ENCODE assay signal across 12 mouse cellular contexts in the genomic region with DNA sequence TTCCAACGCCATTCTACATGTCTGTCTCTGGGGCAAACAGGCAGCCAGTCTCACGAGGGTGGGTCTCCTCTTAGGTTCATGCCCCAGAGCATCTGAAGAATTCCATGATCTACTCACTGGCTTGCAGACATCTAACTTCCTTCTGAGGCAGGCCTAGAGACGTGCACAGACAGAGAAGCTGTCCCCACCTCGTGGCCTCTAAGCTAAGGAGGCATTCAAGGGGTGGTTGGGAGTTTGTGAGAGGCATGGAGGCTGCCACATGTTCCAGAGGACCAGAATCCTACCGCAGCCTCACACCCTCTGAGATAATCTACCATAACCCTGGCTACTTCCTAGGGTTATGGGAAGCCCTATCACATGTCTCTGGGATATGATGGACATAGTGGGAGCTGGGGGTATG. TPM values are rescaled to one million over a fixed set of nuclear protein-coding genes. Genes with fewer than 3 reads are reported as not detected.
DNase-seq lines count a peak whose midpoint lies in the region; ATAC-seq and TF ChIP-seq lines count a peak whose summit lies in the region.
"Had no signal": no experiment of that assay in that cellular context is flagged by ENCODE, and none has a peak within 500 bp of the region (broad histone marks: within the 10 kb centered on the region; RNA-seq: fewer than 3 reads in every experiment).

No protein-coding gene starts in this region.

- H3K9ac ChIP-seq in kidney, embryonic 15.5 days: no peak overlapping the region
- H3K9ac ChIP-seq in limb, embryonic 15.5 days: no peak overlapping the region

- H3K36me3 ChIP-seq in kidney, embryonic 15.5 days: peaks cover 8% of the 10 kb centered on the region
- peaks cover 10% of the 10 kb centered on the region; the same call in 1 of the 2 replicates for H3K36me3 ChIP-seq in limb, embryonic 15.5 days

- no peak for TF ChIP-seq CTCF in gastrocnemius, adult 2 months (IDR thresholded peaks at IDR 0.05)

- no peak for DNase-seq in gastrocnemius, adult 2 months
- no peak for DNase-seq in gastrocnemius, adult 18-20 months (ENCODE audit: low spot score)
- DNase-seq in kidney, adult 18-20 months: no peak
- peak; percentile 59 for DNase-seq in A20 (ENCODE audit: low read depth, low spot score)
- no peak for DNase-seq in urinary bladder, postnatal 25 days (ENCODE audit: low spot score)
- DNase-seq in layer of hippocampus, adult 9-10 months (ENCODE audit: low spot score): no peak

- no peak for ATAC-seq in kidney, embryonic 15.5 days (replicated peaks; ENCODE audit: low FRiP score)
- ATAC-seq in limb, embryonic 15.5 days (ENCODE audit: insufficient number of reproducible peaks, low FRiP score, low TSS enrichment, low read depth): no peak

- peaks cover 13% of the 10 kb centered on the region for H3K27me3 ChIP-seq in kidney, embryonic 15.5 days
- peaks cover 29% of the 10 kb centered on the region for H3K27me3 ChIP-seq in limb, embryonic 15.5 days

- no peaks in the 10 kb centered on the region for H3K9me3 ChIP-seq in kidney, embryonic 15.5 days (replicated peaks)
- no peaks in the 10 kb centered on the region for H3K9me3 ChIP-seq in limb, embryonic 15.5 days

- H3K4me2 ChIP-seq in kidney, embryonic 15.5 days: peak overlapping the region; percentile 68
- 0 out of 2 replicates have a peak overlapping the region, but pooled peaks have one; percentile 15 for H3K4me2 ChIP-seq in limb, embryonic 15.5 days

- peak overlapping the region; percentile 86 for H3K27ac ChIP-seq in gastrocnemius, adult 2 months
- peak overlapping the region; percentile 54 for H3K27ac ChIP-seq in kidney, embryonic 15.5 days
- peak overlapping the region; percentile 47; the same call in 1 of the 2 replicates for H3K27ac ChIP-seq in limb, embryonic 15.5 days

- 68% methylated on average over 5 of the region's 5 CpGs for WGBS in kidney, embryonic 15.5 days
- 66% methylated on average over 5 of the region's 5 CpGs for WGBS in limb, embryonic 15.5 days

- peaks cover 46% of the 10 kb centered on the region for H3K4me1 ChIP-seq in kidney, embryonic 15.5 days
- peaks cover 35% of the 10 kb centered on the region for H3K4me1 ChIP-seq in limb, embryonic 15.5 days

- H3K4me3 ChIP-seq in gastrocnemius, adult 2 months: peak overlapping the region; percentile 69
- no peak overlapping the region for H3K4me3 ChIP-seq in kidney, embryonic 15.5 days (replicated peaks)
- H3K4me3 ChIP-seq in limb, embryonic 15.5 days: no peak overlapping the region

- intact Hi-C loops in gastrocnemius, adult 2 months (cut with DNase I): loop anchor here (2.0 to 5.0 kb wide), 3 partner anchors 61 to 138 kb away; a partner anchor contains a TSS

RNA-seq across cellular contexts. Expression of a gene that starts 2.7 kb away (rescaled TPM):
- total RNA-seq in gastrocnemius, adult 2 months (2021): 1 to 10 TPM in 1 of 2 experiments, under 1 TPM in 1; 0.59 to 1.0 TPM
- total RNA-seq in gastrocnemius, adult 18-20 months (2021): 1 to 10 TPM in 1 of 2 experiments, under 1 TPM in 1; 0.84 to 1.2 TPM
- 11.7 and 14.1 TPM in 2 replicates for polyA plus RNA-seq in kidney, embryonic 15.5 days (2015; fragmentation: Nextera tagmentation; extraction: Ambion mirVana)
- polyA plus RNA-seq in limb, embryonic 15.5 days (2015; fragmentation: Nextera tagmentation; extraction: Ambion mirVana): 8.9 and 10.0 TPM in 2 replicates

RNA-seq across cellular contexts. Expression of a gene that starts 13.4 kb away (rescaled TPM):
- 1 to 10 TPM; 4.0 to 5.2 TPM for total RNA-seq in gastrocnemius, adult 2 months (2021)
- 1 to 10 TPM; 3.4 to 8.6 TPM for total RNA-seq in gastrocnemius, adult 18-20 months (2021)
- polyA plus RNA-seq in kidney, embryonic 15.5 days (2015; fragmentation: Nextera tagmentation; extraction: Ambion mirVana): 21.8 and 23.7 TPM in 2 replicates
- 28.5 and 33.5 TPM in 2 replicates for polyA plus RNA-seq in limb, embryonic 15.5 days (2015; fragmentation: Nextera tagmentation; extraction: Ambion mirVana)

RNA-seq across cellular contexts. Expression of a gene that starts 17.3 kb away (rescaled TPM):
- 10 to 100 TPM; 22.3 to 23.1 TPM for total RNA-seq in gastrocnemius, adult 2 months (2021)
- 10 to 100 TPM; 18.8 to 21.3 TPM for total RNA-seq in gastrocnemius, adult 18-20 months (2021)
- 114 and 124 TPM in 2 replicates for polyA plus RNA-seq in kidney, embryonic 15.5 days (2015; fragmentation: Nextera tagmentation; extraction: Ambion mirVana)
- 114 and 117 TPM in 2 replicates for polyA plus RNA-seq in limb, embryonic 15.5 days (2015; fragmentation: Nextera tagmentation; extraction: Ambion mirVana)

RNA-seq across cellular contexts. Expression of a gene that starts 20.4 kb away (rescaled TPM):
- total RNA-seq in gastrocnemius, adult 2 months (2021): not detected
- not detected for total RNA-seq in gastrocnemius, adult 18-20 months (2021)
- 0.23 and 0.55 TPM in 2 replicates for polyA plus RNA-seq in kidney, embryonic 15.5 days (2015; fragmentation: Nextera tagmentation; extraction: Ambion mirVana)
- not detected in 2 replicates for polyA plus RNA-seq in limb, embryonic 15.5 days (2015; fragmentation: Nextera tagmentation; extraction: Ambion mirVana)
- total RNA-seq: granulocyte monocyte progenitor cell, adult 5-6 weeks; layer of hippocampus, postnatal 14 days; monocyte, adult 5-6 weeks had no signal
- polyA plus RNA-seq: forebrain, embryonic 14.5 days had no signal

RNA-seq across cellular contexts. Expression of a gene that starts 24.5 kb away (rescaled TPM):
- not detected for total RNA-seq in gastrocnemius, adult 2 months (2021)
- total RNA-seq in gastrocnemius, adult 18-20 months (2021): not detected
- polyA plus RNA-seq in kidney, embryonic 15.5 days (2015; fragmentation: Nextera tagmentation; extraction: Ambion mirVana): 1.4 and 1.9 TPM in 2 replicates
- 0.81 TPM in 1 of 2 replicates, not detected in the other for polyA plus RNA-seq in limb, embryonic 15.5 days (2015; fragmentation: Nextera tagmentation; extraction: Ambion mirVana)
- total RNA-seq: granulocyte monocyte progenitor cell, adult 5-6 weeks; layer of hippocampus, postnatal 14 days; monocyte, adult 5-6 weeks had no signal
